Mouse (Mus musculus): Measurements from ENCODE around the gene Pakap. TPM values are rescaled to one million over a fixed set of nuclear protein-coding genes. Genes with fewer than 3 reads are reported as not detected.

The Pakap gene
- total and polyA plus RNA-seq, 3 experiments, result not detected

- Histone ChIP-seq H3K4me3 (ENCODE audit: low read depth, low read length) (no peak overlapping the region), H3K27me3 (ENCODE audit: insufficient read depth, low read length) (no peaks in the 10 kb centered on the region), H3K9me3 (replicated peaks) (peaks cover 38% of the 10 kb centered on the region), H3K36me3 (replicated peaks) (no peaks in the 10 kb centered on the region), H3K4me1 (ENCODE audit: insufficient read depth, low read depth, low read length) (no peaks in the 10 kb centered on the region)
- no peak for DNase-seq (ENCODE audit: low spot score)
- no peak for ATAC-seq (ENCODE audit: extremely low read depth, insufficient number of reproducible peaks, low FRiP score, poor library complexity, severe bottlenecking)
- no peak for TF ChIP-seq POLR2AphosphoS5 (IDR thresholded peaks at IDR 0.05; ENCODE audit: insufficient replicate concordance, low read depth, low read length)
- no peak for TF ChIP-seq CTCF (IDR thresholded peaks at IDR 0.05; ENCODE audit: low read depth, low read length)
- TF ChIP-seq GATA2 (IDR thresholded peaks at IDR 0.05; ENCODE audit: borderline replicate concordance, low read depth, low read length), result no peak
- TF ChIP-seq GATA1 (IDR thresholded peaks at IDR 0.05; ENCODE audit: borderline replicate concordance, low read length), result no peak
- TF ChIP-seq TAL1 (conservative IDR thresholded peaks at IDR 0.05; ENCODE audit: low read depth, low read length), result no peak
Measured at GRCm38 (mm10) chr4:57906708-57907107, 338.7 kb downstream of the Pakap start.

- no peaks in the 10 kb centered on the region for H3K4me1 ChIP-seq (ENCODE audit: insufficient read depth, low read depth, low read length)
- no peak for DNase-seq (ENCODE audit: low spot score)
- TF ChIP-seq GATA1 (IDR thresholded peaks at IDR 0.05; ENCODE audit: borderline replicate concordance, low read length) (no peak), CTCF (IDR thresholded peaks at IDR 0.05; ENCODE audit: low read depth, low read length) (no peak), GATA2 (IDR thresholded peaks at IDR 0.05; ENCODE audit: borderline replicate concordance, low read depth, low read length) (no peak), TAL1 (conservative IDR thresholded peaks at IDR 0.05; ENCODE audit: low read depth, low read length) (no peak), POLR2AphosphoS5 (IDR thresholded peaks at IDR 0.05; ENCODE audit: insufficient replicate concordance, low read depth, low read length) (no peak)
- no peaks in the 10 kb centered on the region for H3K36me3 ChIP-seq (replicated peaks)
- no peak overlapping the region for H3K4me3 ChIP-seq (ENCODE audit: low read depth, low read length)
- H3K27me3 ChIP-seq (ENCODE audit: insufficient read depth, low read length), result no peaks in the 10 kb centered on the region
- peaks cover 29% of the 10 kb centered on the region for H3K9me3 ChIP-seq (replicated peaks)
- ATAC-seq (ENCODE audit: extremely low read depth, insufficient number of reproducible peaks, low FRiP score, poor library complexity, severe bottlenecking), result no peak
Measured at GRCm38 (mm10) chr4:57908860-57909259, 340.9 kb downstream of the Pakap start.

DNA sequence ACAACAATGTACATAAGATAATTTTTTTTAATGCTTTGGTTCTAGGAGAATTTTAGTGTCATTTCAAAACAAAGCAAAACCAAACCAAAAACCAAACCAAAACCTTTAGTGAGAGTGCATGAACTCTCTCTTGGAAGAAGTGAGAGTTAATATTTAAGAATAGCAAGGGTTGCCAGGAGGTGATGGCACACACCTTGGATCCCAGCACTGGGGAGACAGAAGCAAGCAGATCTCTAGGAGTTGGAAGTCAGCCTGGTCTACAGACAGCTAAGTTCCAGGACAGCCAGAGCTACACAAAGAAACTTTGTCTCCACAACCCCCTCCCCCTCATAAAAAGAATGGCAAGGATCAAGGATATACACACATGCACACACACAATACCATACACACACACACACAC lies 345.0 kb downstream of the Pakap start:
- TF ChIP-seq POLR2AphosphoS5 (IDR thresholded peaks at IDR 0.05; ENCODE audit: insufficient replicate concordance, low read depth, low read length) (no peak), TAL1 (conservative IDR thresholded peaks at IDR 0.05; ENCODE audit: low read depth, low read length) (no peak), GATA1 (IDR thresholded peaks at IDR 0.05; ENCODE audit: borderline replicate concordance, low read length) (no peak), CTCF (IDR thresholded peaks at IDR 0.05; ENCODE audit: low read depth, low read length) (no peak), GATA2 (IDR thresholded peaks at IDR 0.05; ENCODE audit: borderline replicate concordance, low read depth, low read length) (no peak)
- Histone ChIP-seq H3K27me3 (ENCODE audit: insufficient read depth, low read length) (no peaks in the 10 kb centered on the region), H3K9me3 (replicated peaks) (peaks cover 24% of the 10 kb centered on the region), H3K4me3 (ENCODE audit: low read depth, low read length) (no peak overlapping the region), H3K4me1 (ENCODE audit: insufficient read depth, low read depth, low read length) (no peaks in the 10 kb centered on the region), H3K36me3 (replicated peaks) (no peaks in the 10 kb centered on the region)
- no peak for ATAC-seq (ENCODE audit: extremely low read depth, insufficient number of reproducible peaks, low FRiP score, poor library complexity, severe bottlenecking)
- no peak for DNase-seq (ENCODE audit: low spot score)

DNA sequence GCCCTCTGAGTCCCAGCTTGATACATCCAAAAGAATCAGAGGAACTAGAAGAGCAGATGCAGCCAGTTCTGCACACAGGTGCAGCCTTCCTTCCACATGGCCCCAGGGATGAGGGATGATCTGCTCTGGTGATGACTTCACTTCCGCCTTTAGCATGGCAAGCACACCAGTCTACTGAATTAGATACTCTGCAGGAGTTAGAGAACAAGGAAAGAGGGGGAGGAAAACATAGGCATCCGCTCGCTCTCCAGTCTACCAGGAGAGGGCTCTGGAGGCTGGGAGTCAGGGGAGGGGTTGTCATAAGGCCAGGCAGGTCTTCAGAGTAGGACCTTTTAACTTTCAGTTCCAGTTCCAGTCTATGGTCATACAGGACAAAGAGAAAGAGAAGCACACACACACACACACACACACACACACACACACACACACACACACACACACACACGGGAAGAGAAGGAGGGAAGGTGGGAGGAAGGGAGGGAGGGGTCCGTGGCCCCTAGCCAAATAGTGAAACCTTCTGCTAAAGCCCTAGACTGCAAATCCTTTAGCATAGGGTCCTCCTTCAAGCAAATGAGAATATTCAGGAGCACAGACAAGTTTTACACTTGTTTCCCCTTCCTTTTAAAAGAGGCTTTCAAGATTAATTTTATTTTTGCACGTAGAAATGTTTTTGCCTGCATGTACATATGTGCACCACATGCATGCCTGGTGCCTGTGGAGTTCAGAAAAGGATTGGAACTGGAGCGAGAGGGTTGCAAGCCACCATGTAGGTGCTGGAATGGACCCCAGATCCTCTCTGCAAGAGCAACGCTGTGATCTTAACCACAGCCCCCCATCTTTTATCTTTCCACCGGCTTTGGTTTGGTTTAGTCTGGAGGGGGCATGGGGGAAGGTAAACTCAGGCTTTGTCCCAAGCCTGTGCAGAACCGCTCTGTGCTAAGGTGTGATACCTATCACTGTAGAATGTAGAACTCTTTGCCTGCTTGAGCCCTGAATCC lies 346.5 kb downstream of the Pakap start:
- no peak for DNase-seq (ENCODE audit: low spot score)
- Histone ChIP-seq H3K36me3 (replicated peaks) (no peaks in the 10 kb centered on the region), H3K9me3 (replicated peaks) (peaks cover 16% of the 10 kb centered on the region), H3K4me1 (ENCODE audit: insufficient read depth, low read depth, low read length) (no peaks in the 10 kb centered on the region), H3K27me3 (ENCODE audit: insufficient read depth, low read length) (no peaks in the 10 kb centered on the region), H3K4me3 (ENCODE audit: low read depth, low read length) (no peak overlapping the region)
- ATAC-seq (ENCODE audit: extremely low read depth, insufficient number of reproducible peaks, low FRiP score, poor library complexity, severe bottlenecking), result no peak
- no peak for TF ChIP-seq GATA1 (IDR thresholded peaks at IDR 0.05; ENCODE audit: borderline replicate concordance, low read length)
- TF ChIP-seq GATA2 (IDR thresholded peaks at IDR 0.05; ENCODE audit: borderline replicate concordance, low read depth, low read length), result no peak
- TF ChIP-seq POLR2AphosphoS5 (IDR thresholded peaks at IDR 0.05; ENCODE audit: insufficient replicate concordance, low read depth, low read length), result no peak
- TF ChIP-seq TAL1 (conservative IDR thresholded peaks at IDR 0.05; ENCODE audit: low read depth, low read length), result no peak
- TF ChIP-seq CTCF (IDR thresholded peaks at IDR 0.05; ENCODE audit: low read depth, low read length), result no peak

DNA sequence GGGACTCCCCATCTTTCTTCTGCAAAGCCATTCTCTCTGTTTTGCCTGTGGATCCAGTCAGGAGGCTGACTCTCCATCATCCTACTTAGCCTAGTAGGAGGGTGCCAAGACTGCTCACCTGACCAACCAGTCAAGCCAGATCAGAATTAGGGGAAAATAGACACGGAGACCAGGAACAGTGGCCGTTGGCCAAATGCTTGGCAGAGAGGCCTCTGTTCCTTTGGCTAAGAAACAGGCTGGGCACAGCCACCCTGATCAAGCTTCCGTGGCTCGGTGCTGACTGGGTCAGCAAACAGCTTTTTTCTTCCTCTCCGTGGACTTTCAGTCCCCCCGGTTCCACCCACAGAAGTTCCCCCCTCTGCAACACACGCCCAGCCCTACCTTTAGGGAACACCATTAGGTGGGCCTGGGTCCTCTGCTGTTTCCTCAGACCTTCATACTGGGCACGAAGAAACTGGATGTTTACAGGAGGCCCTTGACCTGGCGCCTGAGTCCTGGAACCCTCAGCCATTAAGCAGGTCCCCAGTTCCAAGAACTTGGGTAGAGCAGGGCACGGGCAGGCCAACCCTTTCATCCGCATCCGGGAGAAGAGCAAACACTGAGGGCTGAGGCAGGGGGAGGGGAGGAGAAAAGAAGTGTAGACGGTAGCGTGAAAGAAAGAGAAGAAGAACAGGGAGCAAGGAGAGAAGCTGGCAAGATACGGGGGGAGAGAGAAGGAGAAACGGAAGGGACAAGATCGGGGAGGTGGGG lies 347.4 kb downstream of the Pakap start:
- Histone ChIP-seq H3K4me3 (ENCODE audit: low read depth, low read length) (no peak overlapping the region), H3K36me3 (replicated peaks) (no peaks in the 10 kb centered on the region), H3K9me3 (replicated peaks) (peaks cover 16% of the 10 kb centered on the region), H3K27me3 (ENCODE audit: insufficient read depth, low read length) (no peaks in the 10 kb centered on the region), H3K4me1 (ENCODE audit: insufficient read depth, low read depth, low read length) (no peaks in the 10 kb centered on the region)
- no peak for TF ChIP-seq TAL1 (conservative IDR thresholded peaks at IDR 0.05; ENCODE audit: low read depth, low read length)
- TF ChIP-seq GATA1 (IDR thresholded peaks at IDR 0.05; ENCODE audit: borderline replicate concordance, low read length), result no peak
- TF ChIP-seq POLR2AphosphoS5 (IDR thresholded peaks at IDR 0.05; ENCODE audit: insufficient replicate concordance, low read depth, low read length), result no peak
- ATAC-seq (ENCODE audit: extremely low read depth, insufficient number of reproducible peaks, low FRiP score, poor library complexity, severe bottlenecking) (no peak), DNase-seq (ENCODE audit: low spot score) (no peak)

GRCm38 (mm10) chr4:57916201-57916661 lies 348.3 kb downstream of the Pakap start, which contains the start of gene D630039A03Rik:
D630039A03Rik (minus strand) TSS chr4:57916297.
- no peaks in the 10 kb centered on the region for H3K36me3 ChIP-seq (replicated peaks)
- ATAC-seq (ENCODE audit: extremely low read depth, insufficient number of reproducible peaks, low FRiP score, poor library complexity, severe bottlenecking), result no peak
- TF ChIP-seq POLR2AphosphoS5 (IDR thresholded peaks at IDR 0.05; ENCODE audit: insufficient replicate concordance, low read depth, low read length) (no peak), GATA2 (IDR thresholded peaks at IDR 0.05; ENCODE audit: borderline replicate concordance, low read depth, low read length) (no peak), GATA1 (IDR thresholded peaks at IDR 0.05; ENCODE audit: borderline replicate concordance, low read length) (no peak), CTCF (IDR thresholded peaks at IDR 0.05; ENCODE audit: low read depth, low read length) (no peak), TAL1 (conservative IDR thresholded peaks at IDR 0.05; ENCODE audit: low read depth, low read length) (no peak)
- H3K4me1 ChIP-seq (ENCODE audit: insufficient read depth, low read depth, low read length), result no peaks in the 10 kb centered on the region
- H3K4me3 ChIP-seq (ENCODE audit: low read depth, low read length), result no peak within 1 kb of the TSS
- no peak for DNase-seq (ENCODE audit: low spot score)
- peaks cover 14% of the 10 kb centered on the region for H3K9me3 ChIP-seq (replicated peaks)
- H3K27me3 ChIP-seq (ENCODE audit: insufficient read depth, low read length), result no peaks in the 10 kb centered on the region

Measured in G1E (cell line).